Mouse (Mus musculus) intestine, embryonic 14.5 days (tissue): ENCODE results near the gene Rab44. TPM values are rescaled to one million over a fixed set of nuclear protein-coding genes. Genes with fewer than 3 reads are reported as not detected.
A peak's percentile ranks its signal among the peaks of the same experiment; 100 is the strongest.

ENCODE experiments used
- ATAC-seq: fragments of 200-750 bp; cut with Nextera tagmentation; replicated peaks from 2 replicates; pipeline ENCODE4 v1.8.0; 2017; ENCODE audit warnings: low read depth, moderate number of reproducible peaks, moderate TSS enrichment, moderate library complexity; ENCODE audit not compliant: low FRiP score, low TSS enrichment
- DNase-seq: peaks from one replicate; pipeline ENCODE4 v3.0.0-alpha.2; 2018; ENCODE audit warnings: low spot score
- H3K27ac ChIP-seq: fragments of 300-500 bp; sonication (generic); 2 replicates; pipeline ENCODE4 v1.5.1; 2014; ENCODE audit warnings: low read depth, mild to moderate bottlenecking, control low read depth
- H3K27me3 ChIP-seq: fragments of 300-500 bp; sonication (generic); replicated peaks from 2 replicates; pipeline ENCODE4 v1.6.1; 2014; ENCODE audit warnings: low read length, control low read depth; ENCODE audit not compliant: control insufficient read depth, insufficient read depth
- H3K36me3 ChIP-seq: fragments of 300-500 bp; sonication (generic); 2 replicates; pipeline ENCODE4 v1.6.1; 2014; ENCODE audit warnings: low read length, control low read depth; ENCODE audit not compliant: control insufficient read depth, insufficient read depth
- H3K4me1 ChIP-seq: fragments of 300-500 bp; sonication (generic); replicated peaks from 2 replicates; pipeline ENCODE4 v1.6.1; 2014; ENCODE audit warnings: low read length, control low read depth, mixed read lengths; ENCODE audit not compliant: control insufficient read depth, insufficient read depth
- H3K4me2 ChIP-seq: fragments of 300-500 bp; sonication (generic); 2 replicates; pipeline ENCODE4 v1.6.1; 2014; ENCODE audit warnings: low read length
- H3K4me3 ChIP-seq: fragments of 300-500 bp; sonication (generic); 2 replicates; pipeline ENCODE4 v1.5.1; 2014; ENCODE audit warnings: low read depth, low read length, control low read depth, mixed read lengths
- H3K9ac ChIP-seq: fragments of 300-500 bp; sonication (generic); 2 replicates; pipeline ENCODE4 v1.6.1; 2014; ENCODE audit warnings: mild to moderate bottlenecking, low read length
- H3K9me3 ChIP-seq: fragments of 300-500 bp; sonication (generic); 2 replicates; pipeline ENCODE4 v1.6.1; 2016; ENCODE audit warnings: low read length, control low read depth; ENCODE audit not compliant: control insufficient read depth
- whole genome bisulfite sequencing: fragments of 180-500 bp; shearing (Covaris S2); extraction: QIAGEN DNeasy Blood & Tissue Kit; methylation state at CpG from one replicate; pipeline ENCODE4 v1.1.7; 2014; 5-methylcytosine and 5-hydroxymethylcytosine counted together
- polyA plus RNA-seq: library from polyadenylated mRNA; unstranded; fragments of >200 nt; fragmentation: Nextera tagmentation; extraction: Ambion mirVana; gene quantifications from 2 replicates; pipeline ENCODE4 v1.2.1, GENCODE M21; 2014

Gene Rab44
- polyA plus RNA-seq, 1 experiment from 2014 or later = 0.26 TPM

GRCm38 (mm10) chr17:29170431-29171000 is 56.6 kb downstream of the Rab44 start:
- Histone ChIP-seq H3K4me1 (0 out of 2 replicates have a peak, but pooled peaks cover 4% of the 10 kb centered on the region), H3K9me3 (no peaks in the 10 kb centered on the region), H3K4me3 (no peak overlapping the region), H3K27ac (no peak overlapping the region), H3K27me3 (no peaks in the 10 kb centered on the region), H3K36me3 (no peaks in the 10 kb centered on the region), H3K4me2 (no peak overlapping the region), H3K9ac (no peak overlapping the region)
- WGBS = 73% methylated on average over 14 of the region's 14 CpGs
- no peak for DNase-seq
- ATAC-seq = no peak

GRCm38 (mm10) chr17:29171001-29171772 is 57.2 kb downstream of the Rab44 start:
- DNase-seq = peak; percentile 89
- Histone ChIP-seq H3K27me3 (no peaks in the 10 kb centered on the region), H3K9me3 (no peaks in the 10 kb centered on the region), H3K27ac (no peak overlapping the region), H3K9ac (no peak overlapping the region), H3K4me1 (0 out of 2 replicates have a peak, but pooled peaks cover 4% of the 10 kb centered on the region), H3K4me3 (no peak overlapping the region), H3K36me3 (no peaks in the 10 kb centered on the region), H3K4me2 (no peak overlapping the region)
- 19% methylated on average over 14 of the region's 14 CpGs for WGBS
- peak; percentile 36; the same call in 1 of the 2 replicates for ATAC-seq

- DNase-seq (no peak), ATAC-seq (no peak)
- Histone ChIP-seq H3K4me3 (no peak overlapping the region), H3K27me3 (no peaks in the 10 kb centered on the region), H3K9ac (no peak overlapping the region), H3K9me3 (no peaks in the 10 kb centered on the region), H3K4me1 (peaks cover 12% of the 10 kb centered on the region; the same call in 1 of the 2 replicates), H3K27ac (no peak overlapping the region), H3K4me2 (no peak overlapping the region), H3K36me3 (no peaks in the 10 kb centered on the region)
- WGBS = 45% methylated on average over 10 of the region's 10 CpGs
These were observed 58.1 kb downstream of the Rab44 start for GRCm38 (mm10) chr17:29172062-29172461.

GRCm38 (mm10) chr17:29173165-29173564 is 59.2 kb downstream of the Rab44 start:
- Histone ChIP-seq H3K27me3 (no peaks in the 10 kb centered on the region), H3K9me3 (no peaks in the 10 kb centered on the region), H3K4me2 (no peak overlapping the region), H3K4me1 (peaks cover 12% of the 10 kb centered on the region; the same call in 1 of the 2 replicates), H3K27ac (no peak overlapping the region), H3K9ac (no peak overlapping the region), H3K36me3 (no peaks in the 10 kb centered on the region), H3K4me3 (no peak overlapping the region)
- no peak for ATAC-seq
- WGBS = 73% methylated on average over 8 of the region's 8 CpGs
- DNase-seq = no peak

GRCm38 (mm10) chr17:29175693-29176092 is 61.7 kb downstream of the Rab44 start:
- Histone ChIP-seq H3K36me3 (no peaks in the 10 kb centered on the region), H3K4me3 (no peak overlapping the region), H3K27me3 (no peaks in the 10 kb centered on the region), H3K4me1 (peaks cover 12% of the 10 kb centered on the region; the same call in 1 of the 2 replicates), H3K4me2 (no peak overlapping the region), H3K9ac (no peak overlapping the region), H3K27ac (no peak overlapping the region), H3K9me3 (no peaks in the 10 kb centered on the region)
- WGBS = 58% methylated on average over 3 of the region's 3 CpGs
- no peak for DNase-seq
- no peak for ATAC-seq

- Histone ChIP-seq H3K4me2 (no peak overlapping the region), H3K4me1 (peaks cover 8% of the 10 kb centered on the region; the same call in 1 of the 2 replicates), H3K36me3 (no peaks in the 10 kb centered on the region), H3K9ac (no peak overlapping the region), H3K27ac (no peak overlapping the region), H3K27me3 (no peaks in the 10 kb centered on the region), H3K9me3 (no peaks in the 10 kb centered on the region), H3K4me3 (no peak overlapping the region)
- WGBS = 25% methylated on average over 9 of the region's 9 CpGs
- ATAC-seq (0 out of 2 replicates have a peak, but pooled peaks have one; percentile 42), DNase-seq (peak; percentile 84)
These were observed 62.7 kb downstream of the Rab44 start for GRCm38 (mm10) chr17:29176391-29177267.

GRCm38 (mm10) chr17:29178503-29179059 is 64.6 kb downstream of the Rab44 start:
- ATAC-seq (no peak), DNase-seq (no peak)
- no peaks in the 10 kb centered on the region for H3K9me3 ChIP-seq

GRCm38 (mm10) chr17:29179917-29180316 is 66.0 kb downstream of the Rab44 start:
- WGBS = 85% methylated on average over 6 of the region's 6 CpGs

More at GRCm38 (mm10) chr17:29178503-29179059, 64.6 kb downstream of the Rab44 start:
- H3K27me3 ChIP-seq = no peaks in the 10 kb centered on the region
- peaks cover 8% of the 10 kb centered on the region; the same call in 1 of the 2 replicates for H3K4me1 ChIP-seq
- no peak overlapping the region for H3K27ac ChIP-seq
- no peaks in the 10 kb centered on the region for H3K36me3 ChIP-seq
- H3K9ac ChIP-seq = no peak overlapping the region
- 77% methylated on average over 9 of the region's 9 CpGs for WGBS
- no peak overlapping the region for H3K4me3 ChIP-seq
- no peak overlapping the region for H3K4me2 ChIP-seq

More at GRCm38 (mm10) chr17:29179917-29180316, 66.0 kb downstream of the Rab44 start:
- Histone ChIP-seq H3K27me3 (no peaks in the 10 kb centered on the region), H3K27ac (no peak overlapping the region), H3K4me3 (no peak overlapping the region), H3K4me2 (no peak overlapping the region), H3K4me1 (peaks cover 8% of the 10 kb centered on the region; the same call in 1 of the 2 replicates), H3K36me3 (no peaks in the 10 kb centered on the region), H3K9me3 (no peaks in the 10 kb centered on the region), H3K9ac (no peak overlapping the region)
- DNase-seq = no peak
- no peak; the same call in 1 of the 2 replicates for ATAC-seq
